Mouse (Mus musculus) limb, embryonic 14.5 days (tissue): Measurements from ENCODE around the gene Ky. TPM values are rescaled to one million over a fixed set of nuclear protein-coding genes. Genes with fewer than 3 reads are reported as not detected.
A peak's percentile ranks its signal among the peaks of the same experiment; 100 is the strongest.

Experiments used
- ATAC-seq: fragments of 200-750 bp; cut with Nextera tagmentation; 2 replicates; pipeline ENCODE4 v1.8.0; 2017; ENCODE audit warnings: low read depth, moderate number of reproducible peaks, moderate TSS enrichment; ENCODE audit not compliant: low FRiP score
- DNase-seq: peaks from one replicate; pipeline ENCODE4 v3.0.0-alpha.2; 2015; ENCODE audit warnings: low spot score
- H3K27ac ChIP-seq: fragments of 300-500 bp; sonication (generic); replicated peaks from 2 replicates; pipeline ENCODE4 v1.5.1; 2014; ENCODE audit warnings: low read depth, mild to moderate bottlenecking, low read length, moderate library complexity, mixed read lengths
- H3K27me3 ChIP-seq: fragments of 300-500 bp; sonication (generic); 2 replicates; pipeline ENCODE4 v1.6.1; 2014; ENCODE audit warnings: low read length, mixed read lengths; ENCODE audit not compliant: control insufficient read depth, insufficient read depth
- H3K36me3 ChIP-seq: fragments of 300-500 bp; sonication (generic); 2 replicates; pipeline ENCODE4 v1.6.1; 2014; ENCODE audit warnings: mild to moderate bottlenecking, low read length, moderate library complexity, mixed read lengths; ENCODE audit not compliant: control insufficient read depth, insufficient read depth
- H3K4me1 ChIP-seq: fragments of 300-500 bp; sonication (generic); 2 replicates; pipeline ENCODE4 v1.6.1; 2014; ENCODE audit warnings: antibody characterized with exemption, low read length, mixed read lengths; ENCODE audit not compliant: control insufficient read depth, insufficient read depth
- H3K4me2 ChIP-seq: fragments of 300-500 bp; sonication (generic); replicated peaks from 2 replicates; pipeline ENCODE4 v1.6.1; 2014; ENCODE audit warnings: low read depth, mild to moderate bottlenecking, low read length, moderate library complexity; ENCODE audit not compliant: severe bottlenecking
- H3K4me3 ChIP-seq: fragments of 300-500 bp; sonication (generic); replicated peaks from 2 replicates; pipeline ENCODE4 v1.5.1; 2014; ENCODE audit warnings: low read length
- H3K9ac ChIP-seq: fragments of 300-500 bp; sonication (generic); 2 replicates; pipeline ENCODE4 v1.6.1; 2014; ENCODE audit warnings: mild to moderate bottlenecking, low read depth, low read length, moderate library complexity; ENCODE audit not compliant: severe bottlenecking
- H3K9me3 ChIP-seq: fragments of 300-500 bp; sonication (generic); 2 replicates; pipeline ENCODE4 v1.6.1; 2016; ENCODE audit warnings: low read length; ENCODE audit not compliant: control insufficient read depth
- POLR2A ChIP-seq: fragments of 200-500 bp; IDR thresholded peaks from 2 replicates; pipeline ENCODE4 v1.8.0; 2012; ENCODE audit warnings: inconsistent platforms, mild to moderate bottlenecking, moderate library complexity, borderline replicate concordance; ENCODE audit not compliant: insufficient read depth, insufficient read length; ENCODE audit errors: extremely low read depth
- WGBS: fragments of 180-500 bp; shearing (Covaris S2); extraction: QIAGEN DNeasy Blood & Tissue Kit; methylation state at CpG from one replicate; pipeline ENCODE4 v1.1.7; 2014; 5-methylcytosine and 5-hydroxymethylcytosine counted together
- polyA plus RNA-seq, 2 experiments: library from polyadenylated mRNA; depleted of rRNA in 1 of 2; stranded (reverse) in 1 of 2; unstranded in 1 of 2; fragments of >200 nt; fragmentation: Nextera tagmentation in 1 of 2; extraction: Ambion mirVana in 1 of 2; gene quantifications; 2 replicates each; pipeline versions ENCODE4 v1.2.1 to v1.2.3; 2012 to 2014

Ky gene
- polyA plus RNA-seq, 2 experiments = 1.2 to 3.2 TPM

GRCm38 (mm10) chr9:102498701-102499100 is 6.8 kb upstream of the Ky start:
- WGBS = 91% methylated on average over 6 of the region's 6 CpGs
- H3K4me3 ChIP-seq = no peak overlapping the region
- no peaks in the 10 kb centered on the region for H3K36me3 ChIP-seq
- H3K27me3 ChIP-seq = no peaks in the 10 kb centered on the region
- no peak overlapping the region for H3K9ac ChIP-seq
- H3K4me1 ChIP-seq = no peaks in the 10 kb centered on the region
- no peak for ATAC-seq
- no peak overlapping the region for H3K27ac ChIP-seq
- no peak for TF ChIP-seq POLR2A
- H3K4me2 ChIP-seq = no peak overlapping the region
- H3K9me3 ChIP-seq = no peaks in the 10 kb centered on the region
- DNase-seq = no peak

DNA sequence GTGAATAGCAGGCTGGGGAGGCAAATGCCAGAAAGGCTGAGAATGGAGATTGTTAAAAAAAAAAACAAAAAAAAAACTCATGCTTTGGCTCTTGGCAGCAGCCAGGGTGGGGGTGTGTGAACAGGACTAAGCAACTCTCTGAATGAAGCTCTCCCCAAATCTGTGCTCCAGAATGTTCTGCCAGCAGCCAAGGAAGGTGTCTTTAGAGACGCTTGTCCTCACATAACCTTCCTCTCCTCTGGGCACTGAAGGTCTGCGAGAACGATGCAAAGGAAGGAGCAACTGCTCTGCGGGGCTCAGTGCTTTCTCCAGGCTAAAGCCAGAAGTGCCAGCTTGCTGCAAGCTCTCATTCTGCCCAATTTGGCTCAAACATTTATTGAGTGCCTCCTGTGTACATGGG is 6.3 kb upstream of the Ky start:
- WGBS = 89% methylated on average over 4 of the region's 4 CpGs
- no peak for ATAC-seq

GRCm38 (mm10) chr9:102499746-102500145 is 5.8 kb upstream of the Ky start:
- no peaks in the 10 kb centered on the region for H3K36me3 ChIP-seq
- TF ChIP-seq POLR2A = no peak
- DNase-seq = no peak
- H3K27ac ChIP-seq = no peak overlapping the region
- no peak for ATAC-seq
- no peak overlapping the region for H3K4me3 ChIP-seq
- no peaks in the 10 kb centered on the region for H3K9me3 ChIP-seq
- peaks cover 1% of the 10 kb centered on the region; the same call in 1 of the 2 replicates for H3K27me3 ChIP-seq
- no peak overlapping the region for H3K4me2 ChIP-seq
- H3K4me1 ChIP-seq = no peaks in the 10 kb centered on the region
- H3K9ac ChIP-seq = no peak overlapping the region

More for the DNA sequence above, 6.3 kb upstream of the Ky start:
- Histone ChIP-seq H3K27me3 (no peaks in the 10 kb centered on the region), H3K9ac (no peak overlapping the region), H3K9me3 (no peaks in the 10 kb centered on the region), H3K27ac (no peak overlapping the region), H3K4me2 (no peak overlapping the region), H3K36me3 (no peaks in the 10 kb centered on the region), H3K4me3 (no peak overlapping the region), H3K4me1 (no peaks in the 10 kb centered on the region)
- no peak for TF ChIP-seq POLR2A
- no peak for DNase-seq

DNA sequence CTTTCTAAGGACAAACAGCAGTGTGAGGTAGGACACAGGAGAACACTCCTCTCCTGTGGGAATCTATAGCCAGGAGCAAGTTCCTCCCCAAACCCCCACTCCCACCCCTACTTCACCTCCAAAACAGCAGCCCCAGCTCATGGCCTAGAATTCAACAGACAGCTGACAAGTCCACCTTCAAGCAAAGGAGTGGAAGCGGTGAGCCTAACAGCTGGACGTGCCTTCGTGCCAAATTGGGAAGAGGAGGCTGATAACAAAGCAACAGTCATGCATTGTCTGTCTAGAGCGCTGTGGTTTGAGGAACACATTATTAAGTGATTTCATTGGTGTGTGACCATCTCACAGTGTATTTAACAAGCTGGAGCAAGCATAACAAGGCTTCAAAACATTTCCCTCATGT is 4.4 kb upstream of the Ky start:
- Histone ChIP-seq H3K4me2 (no peak overlapping the region), H3K27ac (no peak overlapping the region), H3K27me3 (peaks cover 14% of the 10 kb centered on the region), H3K9ac (no peak overlapping the region), H3K4me3 (no peak overlapping the region), H3K36me3 (no peaks in the 10 kb centered on the region), H3K9me3 (no peaks in the 10 kb centered on the region), H3K4me1 (0 out of 2 replicates have a peak, but pooled peaks cover 4% of the 10 kb centered on the region)
- TF ChIP-seq POLR2A = no peak
- no peak for ATAC-seq
- DNase-seq = no peak
- WGBS = 72% methylated on average over 4 of the region's 4 CpGs

DNA sequence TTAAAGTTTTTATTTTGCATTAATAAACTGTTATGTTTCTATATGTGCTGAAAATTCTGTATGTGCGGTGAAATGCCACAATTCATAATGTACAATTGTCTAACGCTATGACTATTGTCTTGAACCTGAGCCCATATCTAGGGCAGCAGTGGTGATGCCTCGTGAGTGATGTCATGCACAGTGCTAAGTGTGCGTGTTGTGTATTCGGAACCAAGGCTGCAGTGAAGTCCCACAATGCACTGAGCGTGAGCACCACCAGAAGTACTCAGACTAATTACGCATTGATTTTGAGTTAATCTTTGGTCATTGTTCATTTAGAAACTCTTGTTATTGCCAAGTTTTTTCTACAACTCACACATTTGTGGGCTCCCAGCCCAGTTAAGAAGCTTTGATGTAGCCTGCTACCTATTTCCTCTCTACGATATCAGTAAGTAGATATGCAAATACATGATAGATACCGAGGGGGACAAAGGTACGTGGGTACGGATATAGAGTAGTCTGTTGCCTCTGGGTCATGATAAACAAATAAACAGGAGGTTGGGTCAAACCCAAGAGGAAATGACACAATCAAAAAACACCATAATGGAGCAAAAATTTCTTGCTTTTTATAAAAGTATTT is 3.4 kb upstream of the Ky start:
- 0 out of 2 replicates have a peak, but pooled peaks cover 4% of the 10 kb centered on the region for H3K4me1 ChIP-seq
- peaks cover 25% of the 10 kb centered on the region for H3K27me3 ChIP-seq
- H3K9ac ChIP-seq = no peak overlapping the region
- H3K27ac ChIP-seq = no peak overlapping the region
- no peak overlapping the region for H3K4me2 ChIP-seq
- no peak for TF ChIP-seq POLR2A
- WGBS = 87% methylated on average over 11 of the region's 11 CpGs
- no peaks in the 10 kb centered on the region for H3K9me3 ChIP-seq
- H3K36me3 ChIP-seq = no peaks in the 10 kb centered on the region
- H3K4me3 ChIP-seq = no peak overlapping the region
- DNase-seq = no peak
- no peak for ATAC-seq

- H3K27ac ChIP-seq = no peak overlapping the region
- ATAC-seq (peak; percentile 61; the same call in 1 of the 2 replicates), DNase-seq (no peak)
Measured at GRCm38 (mm10) chr9:102504716-102505378, 703 bp upstream of the Ky start.

More at GRCm38 (mm10) chr9:102504716-102505378, 703 bp upstream of the Ky start:
- Histone ChIP-seq H3K36me3 (no peaks in the 10 kb centered on the region), H3K9ac (no peak overlapping the region), H3K4me2 (no peak overlapping the region), H3K27me3 (peaks cover 29% of the 10 kb centered on the region), H3K4me3 (no peak overlapping the region), H3K4me1 (0 out of 2 replicates have a peak, but pooled peaks cover 4% of the 10 kb centered on the region), H3K9me3 (no peaks in the 10 kb centered on the region)
- WGBS = 88% methylated on average over 3 of the region's 3 CpGs
- TF ChIP-seq POLR2A = no peak
